Mouse (Mus musculus) olfactory bulb, adult 2 months (tissue): ENCODE results near the gene 5730455P16Rik.

Experiments
- CTCF ChIP-seq: fragments of 200-500 bp; IDR thresholded peaks from 2 replicates; pipeline ENCODE4 v1.5.1; 2012; ENCODE audit warnings: low read depth, mild to moderate bottlenecking, low read length, moderate library complexity; ENCODE audit not compliant: insufficient read depth
- POLR2A ChIP-seq: fragments of 200-500 bp; IDR thresholded peaks from 2 replicates; pipeline ENCODE4 v1.6.1; 2012; ENCODE audit warnings: mild to moderate bottlenecking, low read depth, low read length, moderate library complexity; ENCODE audit not compliant: insufficient read depth

DNA sequence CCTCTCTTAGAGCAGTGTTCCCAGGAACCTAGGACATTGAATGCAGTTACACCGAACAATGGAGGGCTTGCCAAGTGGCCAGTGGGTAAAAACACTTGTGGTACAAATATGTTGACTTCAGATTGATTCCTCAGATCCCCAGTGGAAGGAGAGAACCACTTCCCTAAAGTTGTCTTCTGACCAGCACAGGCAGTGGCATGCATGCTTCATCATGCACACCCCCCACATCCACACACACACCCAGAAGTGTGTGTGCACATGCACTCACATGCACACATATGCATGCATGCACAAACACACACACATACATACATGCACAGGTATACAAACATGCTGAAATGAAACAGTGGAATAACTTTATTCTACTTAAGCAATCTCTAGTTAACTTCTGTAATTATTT is 41.9 kb upstream of the 5730455P16Rik start:
- TF ChIP-seq POLR2A = no peak
- no peak for TF ChIP-seq CTCF
